Mouse (Mus musculus) stomach, postnatal 0 days (tissue): Measurements from ENCODE around the gene Dnajc25. TPM values are rescaled to one million over a fixed set of nuclear protein-coding genes. Genes with fewer than 3 reads are reported as not detected.
A peak's percentile ranks its signal among the peaks of the same experiment; 100 is the strongest.

Experiments
- ATAC-seq: fragments of 200-750 bp; cut with Nextera tagmentation; 2 replicates; pipeline ENCODE4 v1.8.0; 2017; ENCODE audit not compliant: low FRiP score, low TSS enrichment
- DNase-seq: peaks from one replicate; pipeline ENCODE4 v3.0.0-alpha.2; 2016; ENCODE audit warnings: low spot score
- H3K27ac ChIP-seq: fragments of 300-500 bp; sonication (generic); replicated peaks from 2 replicates; pipeline ENCODE4 v1.5.1; 2014; ENCODE audit warnings: mild to moderate bottlenecking, control low read depth
- H3K27me3 ChIP-seq: fragments of 300-500 bp; sonication (generic); 2 replicates; pipeline ENCODE4 v1.6.1; 2014; ENCODE audit warnings: low read length; ENCODE audit not compliant: control insufficient read depth, insufficient read depth
- H3K36me3 ChIP-seq: fragments of 300-500 bp; sonication (generic); 2 replicates; pipeline ENCODE4 v1.6.1; 2014; ENCODE audit warnings: low read length, mixed read lengths; ENCODE audit not compliant: control insufficient read depth, insufficient read depth
- H3K4me1 ChIP-seq: fragments of 300-500 bp; sonication (generic); replicated peaks from 2 replicates; pipeline ENCODE4 v1.6.1; 2014; ENCODE audit warnings: antibody characterized with exemption; ENCODE audit not compliant: control insufficient read depth, insufficient read depth
- H3K4me2 ChIP-seq: fragments of 300-500 bp; sonication (generic); replicated peaks from 2 replicates; pipeline ENCODE4 v1.6.1; 2014; ENCODE audit warnings: low read depth, mild to moderate bottlenecking, control low read depth, moderate library complexity
- H3K4me3 ChIP-seq: fragments of 300-500 bp; sonication (generic); 2 replicates; pipeline ENCODE4 v1.5.1; 2014; ENCODE audit warnings: low read depth, low read length, control low read depth
- H3K9ac ChIP-seq: fragments of 300-500 bp; sonication (generic); 2 replicates; pipeline ENCODE4 v1.6.1; 2014; ENCODE audit warnings: mild to moderate bottlenecking, low read length, control low read depth, mixed read lengths
- H3K9me3 ChIP-seq: fragments of 300-500 bp; sonication (generic); 2 replicates; pipeline ENCODE4 v1.6.1; 2016; ENCODE audit warnings: low read length; ENCODE audit not compliant: control insufficient read depth
- CTCF ChIP-seq: IDR thresholded peaks from 2 replicates; pipeline ENCODE4 v1.5.1; 2016; ENCODE audit warnings: antibody characterized with exemption, low read depth, mild to moderate bottlenecking, moderate library complexity
- EP300 ChIP-seq: optimal IDR thresholded peaks from 2 replicates; pipeline ENCODE3; 2016; ENCODE audit warnings: antibody characterized with exemption
- WGBS: fragments of 180-500 bp; shearing (Covaris S2); extraction: QIAGEN DNeasy Blood & Tissue Kit; methylation state at CpG from one replicate; pipeline ENCODE4 v1.1.7; 2014; 5-methylcytosine and 5-hydroxymethylcytosine counted together
- polyA plus RNA-seq: library from polyadenylated mRNA; unstranded; fragments of >200 nt; fragmentation: Nextera tagmentation; extraction: Ambion mirVana; gene quantifications from 2 replicates; pipeline ENCODE4 v1.2.1, GENCODE M21; 2015

The Dnajc25 gene
- polyA plus RNA-seq, 1 experiment from 2014 or later = 13.4 TPM

DNA sequence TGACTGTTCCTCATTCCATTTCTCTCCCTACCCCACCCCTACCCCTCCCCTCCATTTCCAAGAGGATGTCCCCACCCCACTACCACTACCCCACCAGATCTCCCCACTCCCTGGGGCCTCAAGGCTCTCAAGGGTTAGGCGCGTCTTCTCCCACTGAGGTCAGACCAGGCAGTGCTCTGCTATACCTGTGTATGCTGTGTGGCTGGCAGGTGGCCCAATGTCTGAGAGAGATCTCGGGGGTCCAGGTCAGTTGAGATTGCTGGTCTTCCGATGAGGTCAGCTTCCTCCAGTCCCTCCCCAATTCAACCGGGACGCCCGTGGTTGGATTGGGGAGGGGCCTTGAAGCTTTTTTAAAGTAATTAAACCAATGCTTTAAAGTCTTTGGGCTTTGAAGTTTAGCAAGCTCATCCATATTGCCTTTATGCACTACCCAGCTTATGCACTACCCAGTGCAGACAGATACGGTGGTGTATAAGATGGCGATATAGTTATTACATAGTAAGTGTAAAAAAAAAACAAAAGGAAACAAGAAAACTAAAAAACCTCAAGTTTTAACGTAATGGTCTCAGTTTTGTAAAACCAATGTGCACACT lies 39.6 kb downstream of the Dnajc25 start:
- H3K27me3 ChIP-seq = no peaks in the 10 kb centered on the region
- H3K4me1 ChIP-seq = no peaks in the 10 kb centered on the region
- no peak overlapping the region for H3K27ac ChIP-seq
- no peaks in the 10 kb centered on the region for H3K36me3 ChIP-seq
- no peak for DNase-seq
- peak overlapping the region; percentile 82 for H3K4me3 ChIP-seq
- 74% methylated on average over 10 of the region's 10 CpGs for WGBS
- H3K4me2 ChIP-seq = peak overlapping the region; percentile 72
- ATAC-seq = no peak
- H3K9me3 ChIP-seq = no peaks in the 10 kb centered on the region
- TF ChIP-seq CTCF (no peak), EP300 (no peak)
- H3K9ac ChIP-seq = no peak overlapping the region

DNA sequence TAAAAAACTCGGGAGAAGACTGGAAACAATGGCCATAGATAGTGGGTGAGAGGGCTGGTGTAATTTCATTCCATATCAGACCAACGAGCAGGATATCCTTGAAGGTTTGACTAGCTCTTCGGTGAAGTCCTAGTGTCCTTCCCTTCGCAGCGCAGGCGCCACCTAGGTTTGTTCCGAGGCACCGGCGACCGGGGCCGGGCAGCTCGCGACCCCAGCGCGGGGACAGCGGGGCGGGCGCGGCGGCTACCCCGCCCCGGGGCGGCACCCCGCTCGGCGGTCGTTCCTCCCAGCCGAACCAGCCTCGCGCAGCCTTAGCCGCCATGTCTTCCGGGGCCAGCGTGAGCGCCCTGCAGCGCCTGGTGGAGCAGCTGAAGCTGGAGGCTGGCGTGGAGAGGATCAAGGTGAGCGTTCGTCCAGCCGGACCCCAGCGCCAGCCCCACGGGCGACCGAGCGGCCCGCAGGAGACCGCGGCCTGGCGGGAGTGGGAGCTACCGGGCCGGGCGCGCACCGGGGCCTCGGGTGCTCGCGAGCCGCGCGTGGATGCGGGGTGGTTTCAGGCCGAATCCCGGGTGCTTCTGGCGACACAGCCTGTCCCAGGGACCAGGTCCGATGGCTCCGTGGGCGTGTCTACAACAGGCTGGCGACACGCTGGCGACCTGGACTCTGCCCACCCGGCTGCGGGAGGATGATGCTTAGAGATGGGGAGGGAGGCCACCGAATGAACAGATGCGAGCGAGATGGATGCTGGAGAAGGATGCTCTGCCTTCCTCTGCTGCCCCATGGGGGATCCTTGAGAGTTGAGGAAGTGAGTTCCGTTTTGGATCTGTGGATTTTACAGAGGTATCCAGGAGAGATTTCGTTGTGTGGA lies 40.3 kb downstream of the Dnajc25 start, which contains the start of gene Gng10:
Gene Gng10 (plus strand): TSS at position 171 of the 868 bp plus-strand sequence.
- WGBS = 5% methylated on average over 75 of the region's 76 CpGs
- Histone ChIP-seq H3K4me1 (no peaks in the 10 kb centered on the region), H3K27ac (peak within 1 kb of the TSS; percentile 84), H3K27me3 (no peaks in the 10 kb centered on the region), H3K4me2 (peak within 1 kb of the TSS; percentile 72), H3K36me3 (no peaks in the 10 kb centered on the region), H3K4me3 (peak within 1 kb of the TSS; percentile 82), H3K9me3 (no peaks in the 10 kb centered on the region), H3K9ac (peak within 1 kb of the TSS; percentile 87)
- ATAC-seq (peak; percentile 90), DNase-seq (peak; percentile 68)
- TF ChIP-seq EP300 (no peak), CTCF (peak; percentile 16; the same call in 1 of the 2 replicates)

DNA sequence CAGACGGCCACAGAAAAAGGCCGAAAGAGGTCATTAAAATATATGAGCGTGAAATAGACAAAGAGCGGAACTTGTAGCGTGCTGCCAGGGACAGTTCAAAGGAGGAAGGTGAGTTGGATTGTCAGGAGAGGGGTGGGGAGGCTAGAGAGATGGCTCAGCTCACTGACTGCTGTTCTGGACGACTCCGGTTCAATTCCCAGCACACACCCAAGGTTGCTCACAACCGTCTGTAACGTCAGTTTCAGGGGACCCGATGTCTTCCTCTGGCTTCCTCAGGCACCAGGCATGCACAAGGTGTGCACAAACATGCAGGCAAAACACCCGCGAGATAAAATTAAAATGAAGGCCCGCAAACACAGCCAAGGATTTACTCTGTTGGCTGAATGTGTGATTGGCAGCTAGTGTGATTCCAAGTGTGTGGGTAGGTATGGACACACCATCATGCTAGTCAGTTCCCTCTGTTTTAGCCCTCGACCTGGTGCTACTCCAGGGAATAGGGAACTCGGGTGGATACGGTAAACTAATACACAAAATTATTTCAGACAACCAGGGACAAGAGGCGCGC lies 41.0 kb downstream of the Dnajc25 start:
- peak overlapping the region; percentile 82 for H3K4me3 ChIP-seq
- no peaks in the 10 kb centered on the region for H3K4me1 ChIP-seq
- no peak for TF ChIP-seq CTCF
- TF ChIP-seq EP300 = no peak
- H3K36me3 ChIP-seq = no peaks in the 10 kb centered on the region
- DNase-seq (no peak), ATAC-seq (no peak)
- H3K27ac ChIP-seq = no peak overlapping the region
- no peaks in the 10 kb centered on the region for H3K9me3 ChIP-seq
- peak overlapping the region; percentile 72 for H3K4me2 ChIP-seq
- peak overlapping the region; percentile 87 for H3K9ac ChIP-seq
- H3K27me3 ChIP-seq = no peaks in the 10 kb centered on the region
- 60% methylated on average over 18 of the region's 18 CpGs for WGBS

DNA sequence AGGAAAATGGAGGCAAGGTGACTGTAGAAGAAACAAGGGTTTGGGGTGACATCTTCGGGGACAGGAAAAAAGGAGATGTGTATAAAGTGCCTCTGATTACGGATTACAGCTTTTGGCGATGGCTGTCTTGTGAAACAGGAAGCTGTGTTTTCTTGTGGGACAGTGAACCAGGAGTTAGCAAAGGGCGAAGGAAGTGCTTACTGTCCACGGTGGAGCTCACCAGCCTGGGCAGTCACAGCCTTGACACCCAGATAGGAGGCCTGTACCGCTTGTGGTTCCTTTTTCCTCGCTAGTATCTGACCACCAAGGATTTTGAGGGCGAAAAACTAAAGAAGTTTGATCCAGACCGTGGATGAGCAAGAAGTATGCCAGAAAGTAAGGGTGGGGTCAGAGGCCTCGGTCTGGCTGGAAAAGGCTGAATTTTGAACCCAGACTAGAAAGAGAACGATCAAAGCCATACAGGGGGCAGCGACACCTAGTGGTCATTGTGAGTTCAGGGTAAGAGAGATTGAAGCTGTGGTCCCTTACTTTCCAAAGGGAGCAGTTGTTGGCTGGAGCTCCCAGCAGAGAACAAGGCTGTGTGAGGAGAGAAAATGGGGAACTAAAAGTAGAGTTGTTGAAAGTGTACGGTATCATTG lies 41.7 kb downstream of the Dnajc25 start:
- DNase-seq = peak; percentile 72
- Histone ChIP-seq H3K4me1 (no peaks in the 10 kb centered on the region), H3K9me3 (no peaks in the 10 kb centered on the region), H3K4me2 (peak overlapping the region; percentile 14; the same call in 1 of the 2 replicates), H3K27ac (no peak overlapping the region), H3K36me3 (no peaks in the 10 kb centered on the region), H3K9ac (no peak overlapping the region), H3K4me3 (no peak overlapping the region), H3K27me3 (no peaks in the 10 kb centered on the region)
- ATAC-seq = 0 out of 2 replicates have a peak, but pooled peaks have one; percentile 24
- no peak for TF ChIP-seq EP300
- peak; percentile 90 for TF ChIP-seq CTCF
- 50% methylated on average over 13 of the region's 13 CpGs for WGBS

DNA sequence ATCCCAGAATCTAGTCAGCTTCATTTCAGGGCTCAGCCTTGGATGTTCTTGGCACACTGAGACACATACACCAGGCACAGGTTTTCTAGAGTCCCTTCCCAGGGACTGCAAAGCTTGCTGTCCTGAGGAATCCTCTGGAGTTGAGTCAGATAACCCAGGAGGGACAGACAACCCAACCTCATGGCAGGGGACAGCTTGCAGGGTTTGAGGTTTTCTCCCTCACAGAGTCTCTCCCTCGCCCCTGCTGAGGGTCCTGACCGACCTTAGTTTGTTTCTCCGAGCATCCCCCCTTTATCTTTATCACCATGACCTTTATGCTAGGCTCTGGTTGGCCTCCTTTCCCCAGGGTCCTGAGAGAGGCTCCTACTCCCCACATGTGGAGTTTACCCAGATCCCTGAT lies 42.7 kb downstream of the Dnajc25 start:
- no peak for ATAC-seq
- 78% methylated on average over 3 of the region's 3 CpGs for WGBS
- no peak for TF ChIP-seq CTCF
- TF ChIP-seq EP300 = no peak

More for the DNA sequence above, 42.7 kb downstream of the Dnajc25 start:
- no peaks in the 10 kb centered on the region for H3K36me3 ChIP-seq
- no peak overlapping the region for H3K4me3 ChIP-seq
- no peaks in the 10 kb centered on the region for H3K27me3 ChIP-seq
- no peaks in the 10 kb centered on the region for H3K4me1 ChIP-seq
- H3K9me3 ChIP-seq = no peaks in the 10 kb centered on the region
- no peak overlapping the region for H3K27ac ChIP-seq
- no peak overlapping the region for H3K4me2 ChIP-seq
- no peak for DNase-seq
- no peak overlapping the region for H3K9ac ChIP-seq
